ENCODE assay signal across 11 mouse cellular contexts in genomic region chr10:81421041-81421796, GRCm38 (mm10). TPM values are rescaled to one million over a fixed set of nuclear protein-coding genes. Genes with fewer than 3 reads are reported as not detected.
DNase-seq lines count a peak whose midpoint lies in the region; ATAC-seq and TF ChIP-seq lines count a peak whose summit lies in the region.
"Had no signal": no experiment of that assay in that cellular context is flagged by ENCODE, and none has a peak within 500 bp of the region (broad histone marks: within the 10 kb centered on the region; RNA-seq: fewer than 3 reads in every experiment).

No protein-coding gene starts in this region.

- H3K36me3 ChIP-seq in heart, embryonic 11.5 days (ENCODE audit: control insufficient read depth, insufficient read depth, low read length) = no peaks in the 10 kb centered on the region
- H3K36me3 ChIP-seq in limb, embryonic 10.5 days = peaks cover 8% of the 10 kb centered on the region; the same call in 1 of the 2 replicates
- H3K36me3 ChIP-seq in forebrain, postnatal 0 days (ENCODE audit: insufficient read depth) = peaks cover 8% of the 10 kb centered on the region
- H3K36me3 ChIP-seq: liver, embryonic 13.5 days had no signal

- H3K27ac ChIP-seq in heart, embryonic 11.5 days (ENCODE audit: low read depth, low read length) = no peak overlapping the region
- H3K27ac ChIP-seq in limb, embryonic 10.5 days = no peak overlapping the region
- H3K27ac ChIP-seq in forebrain, postnatal 0 days (ENCODE audit: low read depth, low read length) = no peak overlapping the region
- H3K27ac ChIP-seq: liver, embryonic 13.5 days had no signal

- no peak overlapping the region for H3K4me2 ChIP-seq in heart, embryonic 11.5 days
- no peak overlapping the region for H3K4me2 ChIP-seq in forebrain, postnatal 0 days (ENCODE audit: low read depth)
- H3K4me2 ChIP-seq: liver, embryonic 13.5 days had no signal

- WGBS in heart, embryonic 11.5 days (ENCODE audit: insufficient replicate concordance) = 74% methylated on average over 4 of the region's 4 CpGs
- WGBS in limb, embryonic 10.5 days = 78% methylated on average over 4 of the region's 4 CpGs
- WGBS in forebrain, postnatal 0 days = 73% methylated on average over 4 of the region's 4 CpGs

- no peak for ATAC-seq in heart, embryonic 11.5 days (replicated peaks; ENCODE audit: insufficient number of reproducible peaks, low FRiP score, low TSS enrichment)
- no peak for ATAC-seq in forebrain, postnatal 0 days

- no peak for TF ChIP-seq CTCF in forebrain, postnatal 0 days (IDR thresholded peaks at IDR 0.05; ENCODE audit: low read depth)

- peak; percentile 4 to 50 for DNase-seq in heart, adult 18-20 months
- peak; percentile 3 for DNase-seq in ovary, postnatal 36 days (ENCODE audit: low spot score)
- no peak for DNase-seq in ovary, postnatal 10 days (ENCODE audit: low spot score)
- peak; percentile 45 for DNase-seq in cerebellum, adult 9-10 months
- peak; percentile 25 for DNase-seq in limb, embryonic 10.5 days (ENCODE audit: low spot score)
- DNase-seq in forebrain, postnatal 0 days = no peak
- DNase-seq: liver, embryonic 13.5 days had no signal

- peaks cover 13% of the 10 kb centered on the region for H3K27me3 ChIP-seq in heart, embryonic 11.5 days (ENCODE audit: control insufficient read depth, insufficient read depth, low read length)
- peaks cover 59% of the 10 kb centered on the region for H3K27me3 ChIP-seq in limb, embryonic 10.5 days (ENCODE audit: low read depth, poor library complexity, severe bottlenecking)
- H3K27me3 ChIP-seq in forebrain, postnatal 0 days (ENCODE audit: insufficient read depth, low read length) = no peaks in the 10 kb centered on the region

- peaks cover 41% of the 10 kb centered on the region for H3K4me1 ChIP-seq in heart, embryonic 11.5 days (ENCODE audit: control insufficient read depth, insufficient read depth, low read length)
- peaks cover 62% of the 10 kb centered on the region for H3K4me1 ChIP-seq in limb, embryonic 10.5 days
- H3K4me1 ChIP-seq in forebrain, postnatal 0 days (ENCODE audit: insufficient read depth) = peaks cover 10% of the 10 kb centered on the region; the same call in 1 of the 2 replicates

- H3K9me3 ChIP-seq in heart, embryonic 11.5 days (replicated peaks; ENCODE audit: control insufficient read depth, low read length) = no peaks in the 10 kb centered on the region
- H3K9me3 ChIP-seq in limb, embryonic 10.5 days (replicated peaks) = no peaks in the 10 kb centered on the region
- H3K9me3 ChIP-seq in forebrain, postnatal 0 days (ENCODE audit: low read length) = no peaks in the 10 kb centered on the region
- H3K9me3 ChIP-seq: liver, embryonic 13.5 days had no signal

- no peak overlapping the region for H3K9ac ChIP-seq in heart, embryonic 11.5 days (ENCODE audit: low read depth, low read length)
- H3K9ac ChIP-seq in forebrain, postnatal 0 days = no peak overlapping the region
- H3K9ac ChIP-seq: liver, embryonic 13.5 days had no signal

- no peak overlapping the region for H3K4me3 ChIP-seq in heart, embryonic 11.5 days (ENCODE audit: low read depth, low read length)
- no peak overlapping the region for H3K4me3 ChIP-seq in limb, embryonic 10.5 days
- no peak overlapping the region for H3K4me3 ChIP-seq in forebrain, postnatal 0 days (ENCODE audit: low read depth, low read length)
- H3K4me3 ChIP-seq: liver, embryonic 13.5 days had no signal

RNA-seq across cellular contexts. Expression of gene Smim24, which starts 28.4 kb away (rescaled TPM):
- total RNA-seq in heart, adult 18-20 months (2021) = 1 to 10 TPM; 1.9 to 2.2 TPM
- 4.2 and 5.8 TPM in 2 replicates for polyA plus RNA-seq in heart, embryonic 11.5 days (2014; fragmentation: Nextera tagmentation; extraction: Ambion mirVana)
- polyA plus RNA-seq in limb, embryonic 10.5 days (2016; fragmentation: Nextera tagmentation; extraction: Ambion mirVana) = 1.9 and 2.9 TPM in 2 replicates
- 0.77 and 1.3 TPM in 2 replicates for total RNA-seq in forebrain, postnatal 0 days (2014; rRNA removed)
- polyA plus RNA-seq in forebrain, postnatal 0 days (2015; fragmentation: Nextera tagmentation; extraction: Ambion mirVana) = 1.7 TPM in 2 replicates

RNA-seq across cellular contexts. Expression of gene Gm48552, which starts 32.4 kb away (rescaled TPM):
- under 1 TPM in 1 of 2 experiments, not detected in 1; 0.51 TPM for total RNA-seq in heart, adult 18-20 months (2021)
- polyA plus RNA-seq in heart, embryonic 11.5 days (2014; fragmentation: Nextera tagmentation; extraction: Ambion mirVana) = 0.55 and 1.2 TPM in 2 replicates
- polyA plus RNA-seq in limb, embryonic 10.5 days (2016; fragmentation: Nextera tagmentation; extraction: Ambion mirVana) = 1.4 and 1.5 TPM in 2 replicates
- 5.8 and 16.6 TPM in 2 replicates for total RNA-seq in forebrain, postnatal 0 days (2014; rRNA removed)
- polyA plus RNA-seq in forebrain, postnatal 0 days (2015; fragmentation: Nextera tagmentation; extraction: Ambion mirVana) = 1.9 and 3.7 TPM in 2 replicates
- total RNA-seq: common myeloid progenitor, adult 5-6 weeks; granulocyte monocyte progenitor cell, adult 5-6 weeks; neutrophil, adult 5-6 weeks had no signal

RNA-seq across cellular contexts. Expression of gene Nfic, which starts 34.2 kb away (rescaled TPM):
- total RNA-seq in heart, adult 18-20 months (2021) = 10 to 100 TPM; 91.0 to 93.4 TPM
- polyA plus RNA-seq in heart, embryonic 11.5 days (2014; fragmentation: Nextera tagmentation; extraction: Ambion mirVana) = 28.1 and 29.8 TPM in 2 replicates
- polyA plus RNA-seq in limb, embryonic 10.5 days (2016; fragmentation: Nextera tagmentation; extraction: Ambion mirVana) = 9.3 and 19.8 TPM in 2 replicates
- 9.0 and 14.5 TPM in 2 replicates for total RNA-seq in forebrain, postnatal 0 days (2014; rRNA removed)
- polyA plus RNA-seq in forebrain, postnatal 0 days (2015; fragmentation: Nextera tagmentation; extraction: Ambion mirVana) = 14.8 and 23.1 TPM in 2 replicates

RNA-seq across cellular contexts. Expression of gene Gm48551, which starts 37.0 kb away (rescaled TPM):
- total RNA-seq in heart, adult 18-20 months (2021) = 1 to 10 TPM in 1 of 2 experiments, under 1 TPM in 1; 0.65 to 2.3 TPM
- 1.4 and 2.9 TPM in 2 replicates for polyA plus RNA-seq in heart, embryonic 11.5 days (2014; fragmentation: Nextera tagmentation; extraction: Ambion mirVana)
- polyA plus RNA-seq in limb, embryonic 10.5 days (2016; fragmentation: Nextera tagmentation; extraction: Ambion mirVana) = 3.8 and 4.2 TPM in 2 replicates
- 2.5 and 3.3 TPM in 2 replicates for total RNA-seq in forebrain, postnatal 0 days (2014; rRNA removed)
- 5.0 and 7.3 TPM in 2 replicates for polyA plus RNA-seq in forebrain, postnatal 0 days (2015; fragmentation: Nextera tagmentation; extraction: Ambion mirVana)

RNA-seq across cellular contexts. Expression of gene Dohh, which starts 37.0 kb away (rescaled TPM):
- total RNA-seq in heart, adult 18-20 months (2021) = 10 to 100 TPM; 49.9 to 59.6 TPM
- polyA plus RNA-seq in heart, embryonic 11.5 days (2014; fragmentation: Nextera tagmentation; extraction: Ambion mirVana) = 47.5 and 61.4 TPM in 2 replicates
- 101 and 115 TPM in 2 replicates for polyA plus RNA-seq in limb, embryonic 10.5 days (2016; fragmentation: Nextera tagmentation; extraction: Ambion mirVana)
- total RNA-seq in forebrain, postnatal 0 days (2014; rRNA removed) = 126 and 139 TPM in 2 replicates
- 111 and 125 TPM in 2 replicates for polyA plus RNA-seq in forebrain, postnatal 0 days (2015; fragmentation: Nextera tagmentation; extraction: Ambion mirVana)

Comparison
In these comparisons a context has a peak if more than half of its experiments do, and no peak if none do; other contexts are left out.
1. DNase-seq: peak in heart, adult 18-20 months (2 of 2), ovary, postnatal 36 days (single experiment), cerebellum, adult 9-10 months (single experiment) and limb, embryonic 10.5 days (single experiment); none in ovary, postnatal 10 days (single experiment) and forebrain, postnatal 0 days (single experiment).